Mouse (Mus musculus): ENCODE results near the gene Efemp1. TPM values are rescaled to one million over a fixed set of nuclear protein-coding genes. Genes with fewer than 3 reads are reported as not detected.

Efemp1 gene
- polyA plus RNA-seq, 1 experiment from 2014 or later = 9.5 TPM

GRCm38 (mm10) chr11:28851645-28852044 is 1.4 kb upstream of the Efemp1 start:
- Histone ChIP-seq H3K36me3 (ENCODE audit: control insufficient read depth, insufficient read depth, low read length) (no peaks in the 10 kb centered on the region), H3K4me3 (ENCODE audit: low read depth, low read length) (no peak overlapping the region), H3K4me1 (replicated peaks; ENCODE audit: control insufficient read depth, insufficient read depth, low read length) (no peaks in the 10 kb centered on the region), H3K9ac (ENCODE audit: low read length) (no peak overlapping the region), H3K9me3 (ENCODE audit: control insufficient read depth, low read length) (no peaks in the 10 kb centered on the region), H3K27ac (ENCODE audit: low read depth, low read length) (no peak overlapping the region), H3K27me3 (ENCODE audit: control insufficient read depth, insufficient read depth, low read length) (peaks cover 2% of the 10 kb centered on the region; the same call in 1 of the 2 replicates), H3K4me2 (ENCODE audit: low read depth, low read length, severe bottlenecking) (no peak overlapping the region)
- DNase-seq (ENCODE audit: low spot score) (no peak), ATAC-seq (replicated peaks; ENCODE audit: low FRiP score) (no peak)
- 74% methylated on average over 4 of the region's 4 CpGs for WGBS

GRCm38 (mm10) chr11:28852361-28852919 is 564 bp upstream of the Efemp1 start:
- Histone ChIP-seq H3K9me3 (ENCODE audit: control insufficient read depth, low read length) (no peaks in the 10 kb centered on the region), H3K4me2 (ENCODE audit: low read depth, low read length, severe bottlenecking) (peak overlapping the region; percentile 85; the same call in 1 of the 2 replicates), H3K4me3 (ENCODE audit: low read depth, low read length) (peak overlapping the region; percentile 48; the same call in 1 of the 2 replicates), H3K9ac (ENCODE audit: low read length) (no peak overlapping the region), H3K4me1 (replicated peaks; ENCODE audit: control insufficient read depth, insufficient read depth, low read length) (no peaks in the 10 kb centered on the region), H3K36me3 (ENCODE audit: control insufficient read depth, insufficient read depth, low read length) (no peaks in the 10 kb centered on the region), H3K27ac (ENCODE audit: low read depth, low read length) (no peak overlapping the region), H3K27me3 (ENCODE audit: control insufficient read depth, insufficient read depth, low read length) (peaks cover 2% of the 10 kb centered on the region; the same call in 1 of the 2 replicates)
- no peak for DNase-seq (ENCODE audit: low spot score)
- WGBS = 39% methylated on average over 6 of the region's 6 CpGs
- no peak for ATAC-seq (replicated peaks; ENCODE audit: low FRiP score)

GRCm38 (mm10) chr11:28859125-28859524 is 6.1 kb downstream of the Efemp1 start:
- no peak overlapping the region for H3K9ac ChIP-seq (ENCODE audit: low read length)
- H3K4me1 ChIP-seq (replicated peaks; ENCODE audit: control insufficient read depth, insufficient read depth, low read length) = no peaks in the 10 kb centered on the region
- no peak overlapping the region for H3K4me2 ChIP-seq (ENCODE audit: low read depth, low read length, severe bottlenecking)
- H3K36me3 ChIP-seq (ENCODE audit: control insufficient read depth, insufficient read depth, low read length) = no peaks in the 10 kb centered on the region
- no peaks in the 10 kb centered on the region for H3K9me3 ChIP-seq (ENCODE audit: control insufficient read depth, low read length)
- no peak overlapping the region for H3K27ac ChIP-seq (ENCODE audit: low read depth, low read length)
- ATAC-seq (replicated peaks; ENCODE audit: low FRiP score) (no peak), DNase-seq (ENCODE audit: low spot score) (no peak)
- no peak overlapping the region for H3K4me3 ChIP-seq (ENCODE audit: low read depth, low read length)
- no peaks in the 10 kb centered on the region for H3K27me3 ChIP-seq (ENCODE audit: control insufficient read depth, insufficient read depth, low read length)

- no peak overlapping the region for H3K27ac ChIP-seq (ENCODE audit: low read depth, low read length)
- DNase-seq (ENCODE audit: low spot score) = no peak
- WGBS = 64% methylated on average over 2 of the region's 2 CpGs
- H3K36me3 ChIP-seq (ENCODE audit: control insufficient read depth, insufficient read depth, low read length) = no peaks in the 10 kb centered on the region
- no peaks in the 10 kb centered on the region for H3K9me3 ChIP-seq (ENCODE audit: control insufficient read depth, low read length)
- no peaks in the 10 kb centered on the region for H3K27me3 ChIP-seq (ENCODE audit: control insufficient read depth, insufficient read depth, low read length)
- H3K4me1 ChIP-seq (replicated peaks; ENCODE audit: control insufficient read depth, insufficient read depth, low read length) = no peaks in the 10 kb centered on the region
- no peak overlapping the region for H3K4me2 ChIP-seq (ENCODE audit: low read depth, low read length, severe bottlenecking)
- H3K9ac ChIP-seq (ENCODE audit: low read length) = no peak overlapping the region
- ATAC-seq (replicated peaks; ENCODE audit: low FRiP score) = no peak
- no peak overlapping the region for H3K4me3 ChIP-seq (ENCODE audit: low read depth, low read length)
Observed at GRCm38 (mm10) chr11:28869129-28869528, 16.1 kb downstream of the Efemp1 start.

DNA sequence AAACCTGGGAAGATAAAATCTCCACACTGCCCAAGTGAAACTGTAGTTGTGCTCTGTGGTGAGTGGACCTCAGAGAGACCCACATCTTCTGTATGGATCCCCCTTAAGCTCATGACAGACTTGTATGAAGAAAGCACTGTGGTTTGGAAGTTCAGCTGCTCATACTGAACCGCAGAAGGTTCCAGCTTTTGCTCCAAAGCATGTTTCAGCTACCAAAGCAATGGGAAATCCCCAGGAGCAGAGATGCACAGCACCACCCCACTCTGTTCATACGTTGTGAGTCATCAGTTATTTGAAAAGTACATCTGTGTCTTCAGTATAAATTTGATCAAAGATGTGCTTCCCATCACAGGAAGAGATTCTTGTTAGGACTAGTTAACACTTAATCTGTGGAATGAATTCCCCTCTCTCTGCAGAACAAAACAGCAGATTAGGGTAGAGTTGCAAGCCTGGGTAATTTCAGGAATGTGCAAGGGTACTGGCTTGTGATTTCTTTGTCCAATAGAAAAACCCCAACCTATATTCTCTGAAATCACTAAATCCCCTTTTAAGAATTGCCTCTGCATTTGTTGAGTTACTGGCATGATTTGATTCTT is 28.5 kb downstream of the Efemp1 start:
- Histone ChIP-seq H3K9me3 (ENCODE audit: control insufficient read depth, low read length) (no peaks in the 10 kb centered on the region), H3K9ac (ENCODE audit: low read length) (no peak overlapping the region), H3K27me3 (ENCODE audit: control insufficient read depth, insufficient read depth, low read length) (no peaks in the 10 kb centered on the region), H3K36me3 (ENCODE audit: control insufficient read depth, insufficient read depth, low read length) (no peaks in the 10 kb centered on the region), H3K4me2 (ENCODE audit: low read depth, low read length, severe bottlenecking) (no peak overlapping the region), H3K4me1 (replicated peaks; ENCODE audit: control insufficient read depth, insufficient read depth, low read length) (no peaks in the 10 kb centered on the region), H3K4me3 (ENCODE audit: low read depth, low read length) (no peak overlapping the region), H3K27ac (ENCODE audit: low read depth, low read length) (no peak overlapping the region)
- WGBS = 69% methylated on average over 2 of the region's 2 CpGs
- ATAC-seq (replicated peaks; ENCODE audit: low FRiP score) = no peak
- DNase-seq (ENCODE audit: low spot score) = no peak

DNA sequence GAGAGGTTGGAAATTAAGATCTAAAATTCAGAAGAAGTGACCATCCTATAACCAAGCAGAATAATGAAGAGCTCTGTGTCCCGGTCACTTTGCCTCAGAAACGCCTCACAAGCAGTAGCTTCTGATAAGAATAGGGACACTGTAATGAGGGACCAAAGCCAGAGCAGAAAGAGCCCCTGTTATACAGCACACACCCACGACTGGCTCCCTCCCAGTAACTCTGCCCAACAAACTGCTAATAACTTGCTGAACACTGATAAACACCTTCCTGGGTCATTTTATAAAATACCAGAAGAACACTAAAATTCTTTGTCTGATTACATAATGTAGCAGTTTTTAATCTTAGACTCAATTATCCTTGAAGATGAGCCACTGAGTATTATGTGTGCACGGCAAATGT is 30.1 kb downstream of the Efemp1 start:
- H3K4me2 ChIP-seq (ENCODE audit: low read depth, low read length, severe bottlenecking) = no peak overlapping the region
- no peaks in the 10 kb centered on the region for H3K9me3 ChIP-seq (ENCODE audit: control insufficient read depth, low read length)
- H3K27ac ChIP-seq (ENCODE audit: low read depth, low read length) = no peak overlapping the region
- H3K36me3 ChIP-seq (ENCODE audit: control insufficient read depth, insufficient read depth, low read length) = no peaks in the 10 kb centered on the region
- H3K27me3 ChIP-seq (ENCODE audit: control insufficient read depth, insufficient read depth, low read length) = no peaks in the 10 kb centered on the region
- no peak overlapping the region for H3K9ac ChIP-seq (ENCODE audit: low read length)
- WGBS = 58% methylated on average over 4 of the region's 4 CpGs
- no peak for DNase-seq (ENCODE audit: low spot score)
- no peak overlapping the region for H3K4me3 ChIP-seq (ENCODE audit: low read depth, low read length)
- no peak for ATAC-seq (replicated peaks; ENCODE audit: low FRiP score)
- H3K4me1 ChIP-seq (replicated peaks; ENCODE audit: control insufficient read depth, insufficient read depth, low read length) = no peaks in the 10 kb centered on the region

- H3K4me2 ChIP-seq (ENCODE audit: low read depth, low read length, severe bottlenecking) = no peak overlapping the region
- 77% methylated on average over 1 of the region's 1 CpGs for WGBS
- no peak overlapping the region for H3K4me3 ChIP-seq (ENCODE audit: low read depth, low read length)
- no peaks in the 10 kb centered on the region for H3K9me3 ChIP-seq (ENCODE audit: control insufficient read depth, low read length)
- H3K36me3 ChIP-seq (ENCODE audit: control insufficient read depth, insufficient read depth, low read length) = no peaks in the 10 kb centered on the region
- no peaks in the 10 kb centered on the region for H3K4me1 ChIP-seq (replicated peaks; ENCODE audit: control insufficient read depth, insufficient read depth, low read length)
- H3K27ac ChIP-seq (ENCODE audit: low read depth, low read length) = no peak overlapping the region
- no peak for DNase-seq (ENCODE audit: low spot score)
- no peak overlapping the region for H3K9ac ChIP-seq (ENCODE audit: low read length)
- H3K27me3 ChIP-seq (ENCODE audit: control insufficient read depth, insufficient read depth, low read length) = no peaks in the 10 kb centered on the region
- ATAC-seq (replicated peaks; ENCODE audit: low FRiP score) = no peak
Observed at GRCm38 (mm10) chr11:28889538-28889937, 36.5 kb downstream of the Efemp1 start.

GRCm38 (mm10) chr11:28891515-28891914 is 38.5 kb downstream of the Efemp1 start:
- H3K27ac ChIP-seq (ENCODE audit: low read depth, low read length) = no peak overlapping the region
- ATAC-seq (replicated peaks; ENCODE audit: low FRiP score) = no peak
- no peak overlapping the region for H3K4me2 ChIP-seq (ENCODE audit: low read depth, low read length, severe bottlenecking)
- H3K4me1 ChIP-seq (replicated peaks; ENCODE audit: control insufficient read depth, insufficient read depth, low read length) = no peaks in the 10 kb centered on the region
- H3K9ac ChIP-seq (ENCODE audit: low read length) = no peak overlapping the region
- no peak overlapping the region for H3K4me3 ChIP-seq (ENCODE audit: low read depth, low read length)
- DNase-seq (ENCODE audit: low spot score) = no peak
- no peaks in the 10 kb centered on the region for H3K36me3 ChIP-seq (ENCODE audit: control insufficient read depth, insufficient read depth, low read length)
- 70% methylated on average over 5 of the region's 5 CpGs for WGBS
- no peaks in the 10 kb centered on the region for H3K27me3 ChIP-seq (ENCODE audit: control insufficient read depth, insufficient read depth, low read length)
- no peaks in the 10 kb centered on the region for H3K9me3 ChIP-seq (ENCODE audit: control insufficient read depth, low read length)

- Histone ChIP-seq H3K9ac (ENCODE audit: low read length) (no peak overlapping the region), H3K4me1 (replicated peaks; ENCODE audit: control insufficient read depth, insufficient read depth, low read length) (no peaks in the 10 kb centered on the region), H3K9me3 (ENCODE audit: control insufficient read depth, low read length) (no peaks in the 10 kb centered on the region), H3K27me3 (ENCODE audit: control insufficient read depth, insufficient read depth, low read length) (no peaks in the 10 kb centered on the region), H3K36me3 (ENCODE audit: control insufficient read depth, insufficient read depth, low read length) (no peaks in the 10 kb centered on the region), H3K4me2 (ENCODE audit: low read depth, low read length, severe bottlenecking) (no peak overlapping the region), H3K27ac (ENCODE audit: low read depth, low read length) (no peak overlapping the region), H3K4me3 (ENCODE audit: low read depth, low read length) (no peak overlapping the region)
- ATAC-seq (replicated peaks; ENCODE audit: low FRiP score) (no peak), DNase-seq (ENCODE audit: low spot score) (no peak)
- WGBS = 79% methylated on average over 1 of the region's 1 CpGs
Observed at GRCm38 (mm10) chr11:28899420-28899819, 46.4 kb downstream of the Efemp1 start.
